ENCODE assay signal across 11 mouse cellular contexts in the genomic region with DNA sequence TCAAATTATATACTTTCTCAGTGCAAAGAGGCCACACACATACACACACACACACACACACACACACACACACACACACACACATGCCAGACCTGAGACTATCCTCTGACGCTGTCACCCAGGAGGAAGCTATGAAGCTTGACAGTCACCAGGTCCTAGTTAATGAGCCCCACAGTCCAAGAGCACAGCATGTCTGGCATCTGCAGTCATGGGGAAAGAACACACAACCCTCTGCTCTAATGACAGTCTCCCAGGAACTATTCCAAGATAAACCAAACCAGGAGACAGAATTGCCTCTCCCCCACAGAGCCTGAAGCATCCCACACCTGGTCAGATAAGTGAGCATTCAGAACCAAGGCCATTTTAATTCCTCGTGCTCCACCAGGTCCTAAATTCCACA.
DNase-seq lines count a peak whose midpoint lies in the region; ATAC-seq and TF ChIP-seq lines count a peak whose summit lies in the region.
"Had no signal": no experiment of that assay in that cellular context is flagged by ENCODE, and none has a peak within 500 bp of the region (broad histone marks: within the 10 kb centered on the region; RNA-seq: fewer than 3 reads in every experiment).

No protein-coding gene starts in this region.

- no peak for TF ChIP-seq CTCF in liver, adult 2 months (IDR thresholded peaks at IDR 0.05; ENCODE audit: low read depth, low read length)

- H3K27ac ChIP-seq in forebrain, embryonic 13.5 days = no peak overlapping the region
- H3K27ac ChIP-seq in forebrain, embryonic 11.5 days (ENCODE audit: low read depth, low read length) = no peak overlapping the region
- no peak overlapping the region for H3K27ac ChIP-seq in liver, adult 2 months (replicated peaks; ENCODE audit: insufficient read depth, low read depth, low read length)
- no peak overlapping the region for H3K27ac ChIP-seq in liver, embryonic 11.5 days (ENCODE audit: low read depth, low read length)
- no peak overlapping the region for H3K27ac ChIP-seq in embryonic facial prominence, embryonic 11.5 days (replicated peaks; ENCODE audit: low read depth, low read length)

- DNase-seq in forebrain, embryonic 11.5 days (ENCODE audit: low spot score) = no peak
- peak; percentile 60 for DNase-seq in liver, adult 2 months (ENCODE audit: extremely low read depth, low read depth, low spot score)
- DNase-seq in liver, embryonic 11.5 days (ENCODE audit: low spot score) = no peak
- peak; percentile 13 for DNase-seq in embryonic facial prominence, embryonic 11.5 days (ENCODE audit: low spot score)
- DNase-seq in kidney, postnatal 10 days = peak; percentile 20
- DNase-seq in spleen, postnatal 14 days (ENCODE audit: low spot score in 2 of 2) = no peak
- no peak for DNase-seq in gastrocnemius, adult 18-20 months (ENCODE audit: low spot score)
- DNase-seq: liver had no signal

- H3K9me3 ChIP-seq in forebrain, embryonic 13.5 days (replicated peaks) = no peaks in the 10 kb centered on the region
- no peaks in the 10 kb centered on the region for H3K9me3 ChIP-seq in forebrain, embryonic 11.5 days (ENCODE audit: control insufficient read depth, low read length)
- H3K9me3 ChIP-seq in liver, embryonic 11.5 days (ENCODE audit: control insufficient read depth, low read length) = no peaks in the 10 kb centered on the region
- no peaks in the 10 kb centered on the region for H3K9me3 ChIP-seq in embryonic facial prominence, embryonic 11.5 days (replicated peaks; ENCODE audit: control insufficient read depth, low read length)

- no peak for TF ChIP-seq POLR2A in liver, adult 2 months (IDR thresholded peaks at IDR 0.05; ENCODE audit: extremely low read depth, insufficient read depth, low read length)

- no peaks in the 10 kb centered on the region for H3K36me3 ChIP-seq in forebrain, embryonic 13.5 days (ENCODE audit: poor library complexity, severe bottlenecking)
- H3K36me3 ChIP-seq in forebrain, embryonic 11.5 days (ENCODE audit: control insufficient read depth, insufficient read depth, low read length) = no peaks in the 10 kb centered on the region
- no peaks in the 10 kb centered on the region for H3K36me3 ChIP-seq in liver, adult 2 months (ENCODE audit: control insufficient read depth, insufficient read depth, low read length)
- no peaks in the 10 kb centered on the region for H3K36me3 ChIP-seq in liver, embryonic 11.5 days (ENCODE audit: control insufficient read depth, insufficient read depth, low read length)
- no peaks in the 10 kb centered on the region for H3K36me3 ChIP-seq in embryonic facial prominence, embryonic 11.5 days (replicated peaks; ENCODE audit: control insufficient read depth, insufficient read depth, low read depth, low read length)

- 53% methylated on average over 2 of the region's 2 CpGs for WGBS in forebrain, embryonic 13.5 days
- 77% methylated on average over 2 of the region's 2 CpGs for whole genome bisulfite sequencing in forebrain, embryonic 11.5 days
- WGBS in liver, adult 2 months = 74% methylated on average over 2 of the region's 2 CpGs
- WGBS in liver, embryonic 11.5 days = 66% methylated on average over 2 of the region's 2 CpGs
- WGBS in embryonic facial prominence, embryonic 11.5 days = 67% methylated on average over 2 of the region's 2 CpGs

- ATAC-seq in forebrain, embryonic 13.5 days = peak; percentile 63; the same call in 1 of the 2 replicates
- no peak for ATAC-seq in forebrain, embryonic 11.5 days (replicated peaks; ENCODE audit: low FRiP score)
- ATAC-seq in liver, embryonic 11.5 days (replicated peaks; ENCODE audit: low FRiP score) = no peak
- ATAC-seq in embryonic facial prominence, embryonic 11.5 days (replicated peaks; ENCODE audit: insufficient number of reproducible peaks, low FRiP score, low TSS enrichment, low read depth) = 0 out of 2 replicates have a peak, but pooled peaks have one; percentile 70
- ATAC-seq: intestine, embryonic 16.5 days had no signal

- no peak overlapping the region for H3K4me2 ChIP-seq in forebrain, embryonic 13.5 days
- H3K4me2 ChIP-seq in forebrain, embryonic 11.5 days (ENCODE audit: low read depth, low read length, severe bottlenecking) = no peak overlapping the region
- no peak overlapping the region for H3K4me2 ChIP-seq in liver, embryonic 11.5 days
- H3K4me2 ChIP-seq in embryonic facial prominence, embryonic 11.5 days (ENCODE audit: low read depth, low read length) = no peak overlapping the region

- H3K4me1 ChIP-seq in forebrain, embryonic 13.5 days = no peaks in the 10 kb centered on the region
- H3K4me1 ChIP-seq in forebrain, embryonic 11.5 days (replicated peaks; ENCODE audit: control insufficient read depth, insufficient read depth, low read length) = no peaks in the 10 kb centered on the region
- no peaks in the 10 kb centered on the region for H3K4me1 ChIP-seq in liver, adult 2 months (ENCODE audit: control insufficient read depth, insufficient read depth, low read length)
- no peaks in the 10 kb centered on the region for H3K4me1 ChIP-seq in liver, embryonic 11.5 days (replicated peaks; ENCODE audit: control insufficient read depth, insufficient read depth, low read length)
- H3K4me1 ChIP-seq in embryonic facial prominence, embryonic 11.5 days (ENCODE audit: control insufficient read depth, insufficient read depth, low read length) = no peaks in the 10 kb centered on the region

- no peak overlapping the region for H3K9ac ChIP-seq in forebrain, embryonic 13.5 days
- no peak overlapping the region for H3K9ac ChIP-seq in forebrain, embryonic 11.5 days (ENCODE audit: low read length)
- H3K9ac ChIP-seq in liver, adult 2 months (ENCODE audit: low read depth, low read length) = no peak overlapping the region
- H3K9ac ChIP-seq in liver, embryonic 11.5 days (ENCODE audit: low read depth, low read length) = no peak overlapping the region
- H3K9ac ChIP-seq in embryonic facial prominence, embryonic 11.5 days (replicated peaks; ENCODE audit: low read length) = no peak overlapping the region

- H3K27me3 ChIP-seq in forebrain, embryonic 13.5 days = no peaks in the 10 kb centered on the region
- H3K27me3 ChIP-seq in forebrain, embryonic 11.5 days (ENCODE audit: control insufficient read depth, insufficient read depth, low read length) = no peaks in the 10 kb centered on the region
- H3K27me3 ChIP-seq in liver, adult 2 months (ENCODE audit: control insufficient read depth, insufficient read depth, low read length) = no peaks in the 10 kb centered on the region
- no peaks in the 10 kb centered on the region for H3K27me3 ChIP-seq in liver, embryonic 11.5 days (replicated peaks; ENCODE audit: control insufficient read depth, insufficient read depth, low read length)
- no peaks in the 10 kb centered on the region for H3K27me3 ChIP-seq in embryonic facial prominence, embryonic 11.5 days (ENCODE audit: control insufficient read depth, insufficient read depth, low read length)

- H3K79me2 ChIP-seq in liver, adult 2 months (ENCODE audit: control insufficient read depth, insufficient read depth, low read length) = no peaks in the 10 kb centered on the region

- H3K4me3 ChIP-seq in forebrain, embryonic 13.5 days = no peak overlapping the region
- no peak overlapping the region for H3K4me3 ChIP-seq in forebrain, embryonic 11.5 days (ENCODE audit: low read depth, low read length)
- H3K4me3 ChIP-seq in liver, adult 2 months (ENCODE audit: insufficient read depth, low read depth, low read length) = no peak overlapping the region
- H3K4me3 ChIP-seq in liver, embryonic 11.5 days (ENCODE audit: low read depth, low read length) = no peak overlapping the region
- H3K4me3 ChIP-seq in embryonic facial prominence, embryonic 11.5 days (ENCODE audit: low read depth, low read length) = no peak overlapping the region
- H3K4me3 ChIP-seq: erythroblast, embryonic 14.5 days had no signal

Comparison
In these comparisons a context has a peak if more than half of its experiments do, and no peak if none do; other contexts are left out.
1. ATAC-seq: peak in forebrain, embryonic 13.5 days (single experiment) and embryonic facial prominence, embryonic 11.5 days (single experiment); none in forebrain, embryonic 11.5 days (single experiment) and liver, embryonic 11.5 days (single experiment).
2. DNase-seq: peak in liver, adult 2 months (single experiment), embryonic facial prominence, embryonic 11.5 days (single experiment) and kidney, postnatal 10 days (single experiment); none in forebrain, embryonic 11.5 days (single experiment), liver, embryonic 11.5 days (single experiment), spleen, postnatal 14 days (0 of 2) and gastrocnemius, adult 18-20 months (single experiment).